Mouse (Mus musculus) forebrain, embryonic 10.5 days (tissue): Measurements from ENCODE around the gene Wars. TPM values are rescaled to one million over a fixed set of nuclear protein-coding genes. Genes with fewer than 3 reads are reported as not detected.
A peak's percentile ranks its signal among the peaks of the same experiment; 100 is the strongest.

ENCODE experiments used
- DNase-seq: peaks from one replicate; pipeline ENCODE4 v3.0.0-alpha.2; 2017; ENCODE audit warnings: low spot score; ENCODE audit errors: extremely low spot score
- H3K27ac ChIP-seq: fragments of 300-500 bp; sonication (generic); 2 replicates; pipeline ENCODE4 v1.5.1; 2016; ENCODE audit warnings: mild to moderate bottlenecking
- H3K27me3 ChIP-seq: fragments of 300-500 bp; sonication (generic); 2 replicates; pipeline ENCODE4 v1.6.1; 2016; ENCODE audit warnings: mild to moderate bottlenecking; ENCODE audit not compliant: poor library complexity, severe bottlenecking
- H3K36me3 ChIP-seq: fragments of 300-500 bp; sonication (generic); replicated peaks from 2 replicates; pipeline ENCODE4 v1.6.1; 2016; ENCODE audit warnings: mild to moderate bottlenecking, moderate library complexity
- H3K4me1 ChIP-seq: fragments of 300-500 bp; sonication (generic); 2 replicates; pipeline ENCODE4 v1.6.1; 2016
- H3K4me3 ChIP-seq: fragments of 300-500 bp; sonication (generic); 2 replicates; pipeline ENCODE4 v1.5.1; 2016; ENCODE audit warnings: mild to moderate bottlenecking, moderate library complexity
- H3K9me3 ChIP-seq: fragments of 300-500 bp; sonication (generic); 2 replicates; pipeline ENCODE4 v1.6.1; 2016; ENCODE audit warnings: mild to moderate bottlenecking, moderate library complexity
- WGBS: fragments of 180-500 bp; shearing (Covaris S2); methylation state at CpG from one replicate; pipeline ENCODE4 v1.1.7; 2016; 5-methylcytosine and 5-hydroxymethylcytosine counted together
- polyA plus RNA-seq: library from polyadenylated mRNA; unstranded; fragments of >200 nt; fragmentation: Nextera tagmentation; extraction: Ambion mirVana; gene quantifications from 2 replicates; pipeline ENCODE4 v1.2.1, GENCODE M21; 2016

Gene Wars
- polyA plus RNA-seq, 1 experiment from 2014 or later: 157 TPM

- Histone ChIP-seq H3K27ac (no peak overlapping the region), H3K4me3 (no peak overlapping the region), H3K4me1 (peaks cover 14% of the 10 kb centered on the region), H3K27me3 (no peaks in the 10 kb centered on the region), H3K9me3 (no peaks in the 10 kb centered on the region), H3K36me3 (no peaks in the 10 kb centered on the region)
- 88% methylated on average over 9 of the region's 11 CpGs for WGBS
- DNase-seq: no peak
These were observed 32.7 kb upstream of the Wars start for GRCm38 (mm10) chr12:108926606-108927111.

- Histone ChIP-seq H3K9me3 (no peaks in the 10 kb centered on the region), H3K36me3 (no peaks in the 10 kb centered on the region; the same call in 1 of the 2 replicates), H3K4me1 (peaks cover 47% of the 10 kb centered on the region), H3K4me3 (no peak overlapping the region), H3K27ac (no peak overlapping the region), H3K27me3 (peaks cover 5% of the 10 kb centered on the region)
- no peak for DNase-seq
- WGBS: 79% methylated on average over 4 of the region's 4 CpGs
These were observed 24.8 kb upstream of the Wars start for GRCm38 (mm10) chr12:108918753-108919152.

DNA sequence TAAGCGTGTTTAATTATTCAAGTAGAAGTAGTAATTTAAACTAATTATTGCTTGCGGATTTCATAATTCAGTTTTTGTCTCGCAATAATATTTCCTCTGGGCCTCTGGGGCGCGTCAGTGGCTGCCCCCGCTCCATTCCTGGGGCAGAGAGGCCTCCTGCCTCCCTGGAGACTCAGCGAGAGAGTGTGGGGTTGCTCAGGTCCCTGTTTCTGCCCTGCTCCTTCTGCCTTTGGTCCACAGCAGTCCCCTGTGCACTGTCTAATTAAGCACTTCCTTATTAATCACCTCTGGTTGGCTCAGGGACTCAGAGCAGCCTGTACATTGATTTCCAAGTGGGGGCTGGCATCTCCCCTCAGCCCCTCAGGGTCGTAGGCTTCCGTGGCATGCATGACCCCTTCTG, 23.5 kb upstream of the Wars start:
- H3K27me3 ChIP-seq: peaks cover 5% of the 10 kb centered on the region
- H3K9me3 ChIP-seq: no peaks in the 10 kb centered on the region
- no peak for DNase-seq
- 78% methylated on average over 9 of the region's 9 CpGs for WGBS
- H3K27ac ChIP-seq: peak overlapping the region; percentile 54; the same call in 1 of the 2 replicates
- H3K4me3 ChIP-seq: no peak overlapping the region
- H3K36me3 ChIP-seq: no peaks in the 10 kb centered on the region; the same call in 1 of the 2 replicates
- peaks cover 60% of the 10 kb centered on the region for H3K4me1 ChIP-seq

DNA sequence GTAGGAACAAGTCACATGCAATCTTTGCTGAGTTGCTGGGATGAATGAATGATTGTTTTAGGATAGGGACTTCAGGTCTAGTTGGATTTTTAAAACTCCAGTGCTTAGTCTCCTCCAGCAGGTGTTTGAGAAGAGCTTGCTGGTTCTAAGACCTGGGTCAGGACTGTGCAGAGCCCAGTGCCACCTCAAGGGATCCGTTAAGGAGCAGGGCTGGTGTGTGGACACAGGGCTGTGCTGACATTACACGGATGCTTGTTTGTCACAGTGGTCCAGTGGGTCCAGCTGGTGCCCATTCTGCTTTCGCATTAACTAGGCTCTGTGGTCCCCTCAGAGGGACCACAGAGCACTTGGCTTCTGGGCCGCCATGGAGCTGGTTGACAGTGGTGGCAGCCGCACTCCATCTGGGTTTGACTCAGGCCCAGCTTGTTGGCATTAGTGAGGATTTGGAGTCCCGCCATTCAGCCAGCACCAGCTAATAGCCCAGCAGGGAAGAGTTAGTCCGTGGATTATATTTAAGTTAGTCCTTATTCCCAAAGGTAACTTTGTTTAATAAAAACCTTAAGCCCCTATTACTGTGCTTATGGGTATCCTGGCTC, 22.6 kb upstream of the Wars start:
- WGBS: 60% methylated on average over 7 of the region's 7 CpGs
- Histone ChIP-seq H3K4me1 (peaks cover 69% of the 10 kb centered on the region), H3K36me3 (no peaks in the 10 kb centered on the region; the same call in 1 of the 2 replicates), H3K27me3 (peaks cover 5% of the 10 kb centered on the region), H3K9me3 (no peaks in the 10 kb centered on the region), H3K4me3 (no peak overlapping the region), H3K27ac (peak overlapping the region; percentile 41; the same call in 1 of the 2 replicates)
- no peak for DNase-seq

DNA sequence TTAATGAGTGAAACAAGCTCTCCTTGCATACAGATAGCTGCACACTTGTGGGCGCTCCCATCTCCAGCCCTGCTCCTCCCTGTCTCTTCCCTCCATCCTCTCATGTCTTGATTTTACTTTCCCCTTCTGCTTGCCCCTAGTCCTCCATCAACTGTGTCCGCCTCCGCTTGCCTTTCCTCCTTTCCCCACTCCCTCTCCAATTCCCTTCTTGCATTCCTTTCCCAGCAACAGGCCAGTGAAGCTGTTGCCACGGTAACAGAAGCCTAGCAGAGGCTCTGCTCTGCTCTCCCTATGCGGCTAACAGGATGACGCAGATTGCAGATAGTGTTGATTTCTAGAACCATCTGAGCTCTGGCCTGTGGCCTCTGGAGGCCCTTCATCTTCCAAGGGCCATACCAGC, 21.9 kb upstream of the Wars start:
- Histone ChIP-seq H3K9me3 (no peaks in the 10 kb centered on the region), H3K4me1 (peaks cover 74% of the 10 kb centered on the region), H3K27me3 (peaks cover 5% of the 10 kb centered on the region), H3K27ac (peak overlapping the region; percentile 41; the same call in 1 of the 2 replicates), H3K36me3 (no peaks in the 10 kb centered on the region; the same call in 1 of the 2 replicates), H3K4me3 (no peak overlapping the region)
- peak; percentile 66 for DNase-seq
- 22% methylated on average over 6 of the region's 6 CpGs for WGBS

- DNase-seq: no peak
- no peak overlapping the region for H3K4me3 ChIP-seq
- no peaks in the 10 kb centered on the region for H3K9me3 ChIP-seq
- WGBS: 75% methylated on average over 12 of the region's 12 CpGs
- H3K36me3 ChIP-seq: no peaks in the 10 kb centered on the region; the same call in 1 of the 2 replicates
- H3K4me1 ChIP-seq: peaks cover 77% of the 10 kb centered on the region
- H3K27ac ChIP-seq: peak overlapping the region; percentile 72
- peaks cover 5% of the 10 kb centered on the region for H3K27me3 ChIP-seq
These were observed 20.9 kb upstream of the Wars start for GRCm38 (mm10) chr12:108914709-108915340.

- DNase-seq: no peak
- H3K4me1 ChIP-seq: peaks cover 77% of the 10 kb centered on the region
- H3K36me3 ChIP-seq: no peaks in the 10 kb centered on the region
- H3K4me3 ChIP-seq: no peak overlapping the region
- peaks cover 5% of the 10 kb centered on the region for H3K27me3 ChIP-seq
- 74% methylated on average over 3 of the region's 3 CpGs for WGBS
- H3K9me3 ChIP-seq: no peaks in the 10 kb centered on the region
- peak overlapping the region; percentile 72 for H3K27ac ChIP-seq
These were observed 20.2 kb upstream of the Wars start for GRCm38 (mm10) chr12:108914198-108914597.

DNA sequence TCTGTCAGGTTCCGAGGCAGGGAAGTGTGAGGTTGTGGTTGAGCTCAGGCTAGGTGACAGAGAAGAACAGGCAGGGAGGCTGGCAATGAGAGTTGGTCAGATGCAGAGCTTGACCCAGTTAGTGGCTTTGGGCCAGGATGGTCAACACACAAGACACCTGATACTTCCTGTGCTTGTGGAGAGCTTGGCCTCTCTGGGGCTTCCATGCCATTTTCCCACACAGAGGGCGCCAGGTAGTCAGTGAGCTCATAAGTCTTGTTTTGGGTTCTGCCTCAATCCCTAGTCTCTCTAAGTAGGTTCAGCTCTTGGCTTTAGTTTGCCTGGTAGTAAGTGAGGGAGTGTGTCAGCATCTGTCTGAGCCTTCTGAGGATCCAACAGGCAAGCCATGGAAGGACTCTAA, 18.5 kb upstream of the Wars start:
- peaks cover 67% of the 10 kb centered on the region for H3K4me1 ChIP-seq
- 0 out of 2 replicates have a peak overlapping the region, but pooled peaks have one; percentile 44 for H3K27ac ChIP-seq
- no peak overlapping the region for H3K4me3 ChIP-seq
- 89% methylated on average over 2 of the region's 2 CpGs for WGBS
- peaks cover 5% of the 10 kb centered on the region for H3K27me3 ChIP-seq
- no peak for DNase-seq
- H3K9me3 ChIP-seq: no peaks in the 10 kb centered on the region
- no peaks in the 10 kb centered on the region for H3K36me3 ChIP-seq

- DNase-seq: no peak
- H3K27ac ChIP-seq: 0 out of 2 replicates have a peak overlapping the region, but pooled peaks have one; percentile 15
- no peak overlapping the region for H3K4me3 ChIP-seq
- no peaks in the 10 kb centered on the region for H3K9me3 ChIP-seq
- H3K36me3 ChIP-seq: no peaks in the 10 kb centered on the region
- 88% methylated on average over 8 of the region's 8 CpGs for WGBS
- peaks cover 10% of the 10 kb centered on the region for H3K27me3 ChIP-seq
- H3K4me1 ChIP-seq: peaks cover 54% of the 10 kb centered on the region
These were observed 16.0 kb upstream of the Wars start for GRCm38 (mm10) chr12:108909846-108910433.

GRCm38 (mm10) chr12:108906398-108906797, 12.4 kb upstream of the Wars start:
- Histone ChIP-seq H3K36me3 (no peaks in the 10 kb centered on the region), H3K4me3 (no peak overlapping the region), H3K27me3 (peaks cover 17% of the 10 kb centered on the region), H3K4me1 (peaks cover 33% of the 10 kb centered on the region), H3K27ac (no peak overlapping the region), H3K9me3 (no peaks in the 10 kb centered on the region)
- DNase-seq: no peak
- WGBS: 80% methylated on average over 12 of the region's 12 CpGs

- WGBS: 37% methylated on average over 14 of the region's 14 CpGs
- H3K4me3 ChIP-seq: no peak overlapping the region
- DNase-seq: no peak
- peaks cover 30% of the 10 kb centered on the region for H3K4me1 ChIP-seq
- H3K27ac ChIP-seq: peak overlapping the region; percentile 27; the same call in 1 of the 2 replicates
- H3K9me3 ChIP-seq: no peaks in the 10 kb centered on the region
- peaks cover 17% of the 10 kb centered on the region for H3K27me3 ChIP-seq
- no peaks in the 10 kb centered on the region for H3K36me3 ChIP-seq
These were observed 11.8 kb upstream of the Wars start for GRCm38 (mm10) chr12:108905620-108906302.

GRCm38 (mm10) chr12:108904276-108904653, 10.3 kb upstream of the Wars start:
- Histone ChIP-seq H3K27ac (no peak overlapping the region), H3K9me3 (no peaks in the 10 kb centered on the region), H3K4me3 (no peak overlapping the region), H3K36me3 (no peaks in the 10 kb centered on the region), H3K4me1 (peaks cover 26% of the 10 kb centered on the region), H3K27me3 (peaks cover 17% of the 10 kb centered on the region)
- WGBS: 63% methylated on average over 8 of the region's 8 CpGs
- no peak for DNase-seq
